Mouse (Mus musculus) cerebellum, postnatal 36 days (tissue): Measurements from ENCODE around the gene Efcab12.

Source experiments
- DNase-seq, 2 experiments: peaks; one replicate each; pipeline ENCODE4 v3.0.0; 2021 to 2022; ENCODE audit warnings: mixed read lengths in 2 of 2

Efcab12 gene

DNA sequence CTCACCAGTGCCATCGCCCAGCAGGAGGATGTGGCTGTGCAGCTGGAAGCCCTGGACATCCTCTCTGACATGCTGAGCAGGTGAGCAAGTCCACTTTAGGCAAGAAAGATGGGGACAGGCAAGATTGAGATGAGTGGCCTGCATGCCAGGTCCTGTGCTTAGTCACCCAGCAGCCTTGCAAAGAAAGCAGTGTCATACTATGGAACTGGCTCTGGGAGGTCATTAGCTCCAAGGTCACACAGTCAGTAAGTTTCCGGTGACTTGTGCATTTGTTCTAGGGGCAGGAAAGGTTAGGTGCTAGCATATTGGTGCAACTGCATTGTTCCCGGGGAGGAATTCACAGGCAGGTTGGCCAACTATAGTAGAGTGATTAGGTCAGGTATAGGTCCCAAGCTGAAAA is 55.4 kb downstream of the Efcab12 start:
- no peak for DNase-seq

DNA sequence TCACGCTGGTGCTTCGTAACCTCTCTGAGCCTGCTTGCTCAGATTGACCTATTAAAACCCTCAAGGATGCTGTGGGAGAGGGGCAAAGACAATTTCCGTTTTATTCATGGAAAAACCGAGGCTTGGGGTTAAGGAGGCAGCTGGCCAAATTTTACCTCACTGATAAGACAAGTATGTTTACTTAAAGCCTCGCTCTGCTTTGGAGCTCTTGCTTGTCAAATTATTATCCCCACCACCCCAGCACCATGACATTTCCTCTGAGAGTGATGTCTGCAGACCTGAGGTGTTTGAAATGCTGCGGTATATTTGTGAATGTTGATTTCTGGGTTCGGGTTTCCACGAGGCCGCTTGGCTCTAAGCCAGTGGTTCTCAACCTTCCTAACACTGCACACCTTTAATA is 61.8 kb downstream of the Efcab12 start:
- DNase-seq = peak in 1 of 2 experiments; percentile 27

DNA sequence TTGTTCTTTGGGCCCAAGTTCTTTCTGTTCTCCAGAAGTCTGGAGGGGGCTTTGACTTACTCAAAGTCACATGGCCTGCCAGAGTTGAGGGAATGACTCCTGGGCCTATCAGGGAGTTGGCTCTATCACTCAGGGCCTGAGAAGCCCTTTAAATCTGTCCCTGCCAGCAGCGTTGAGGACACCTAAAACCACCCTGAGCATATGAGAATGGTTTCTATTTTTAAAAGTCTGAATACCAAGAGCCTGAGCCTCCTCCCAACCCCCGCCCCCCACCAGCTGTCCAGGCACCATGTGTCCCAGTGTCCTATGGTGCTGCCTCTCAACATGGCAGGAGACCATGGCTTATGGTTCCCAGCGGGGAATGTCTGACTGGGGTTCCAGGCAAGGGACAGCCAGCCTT is 62.4 kb downstream of the Efcab12 start:
- DNase-seq = peak; percentile 66 to 72

DNA sequence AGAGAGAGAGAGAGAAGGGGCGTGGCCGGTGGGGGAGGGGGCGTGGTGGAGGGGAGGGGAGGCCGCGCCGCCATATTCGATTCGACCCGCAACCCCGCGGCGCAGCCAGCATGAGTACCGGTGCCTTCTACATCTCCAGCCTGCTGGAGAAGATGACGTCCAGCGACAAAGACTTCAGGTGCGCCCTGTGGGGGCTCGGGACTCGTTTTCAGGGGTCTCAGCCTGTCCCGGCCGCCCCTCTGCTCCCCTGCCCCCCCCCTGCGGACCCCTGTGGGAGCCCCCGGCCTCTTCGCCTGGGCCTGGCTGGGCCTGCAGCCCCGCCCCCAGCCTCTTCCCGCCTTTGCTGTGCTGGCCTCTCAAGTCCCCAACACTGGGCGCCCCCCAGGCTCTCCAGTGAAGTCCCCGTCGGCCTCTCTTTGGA is 63.7 kb downstream of the Efcab12 start, which contains the start of gene Cand2:
Cand2 (plus strand) TSS at position 38 of the 421 bp plus-strand sequence.
- DNase-seq = peak; percentile 38 to 50

DNA sequence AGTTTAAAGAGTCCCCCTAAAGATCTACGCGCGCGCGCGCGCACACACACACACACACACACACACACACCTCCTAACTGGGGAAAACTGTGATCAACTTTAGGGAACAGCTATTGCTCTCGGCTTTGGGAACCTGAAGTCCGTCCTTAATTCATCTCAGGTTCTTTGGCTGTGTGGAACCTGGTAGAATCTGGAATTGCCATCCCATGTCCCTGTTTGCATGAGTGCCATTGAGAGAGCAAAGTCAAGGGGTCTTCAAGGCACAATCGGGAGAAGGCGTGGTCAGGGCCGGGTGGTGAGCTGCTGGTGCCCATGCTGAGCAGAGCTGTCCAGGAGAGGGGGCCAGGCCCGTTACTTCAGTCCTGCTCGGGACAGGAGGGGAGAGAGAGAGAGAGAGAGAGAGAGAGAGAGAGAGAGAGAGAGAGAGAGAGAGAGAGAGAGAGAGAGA is 64.2 kb downstream of the Efcab12 start:
- peak; percentile 17 to 21 for DNase-seq

DNA sequence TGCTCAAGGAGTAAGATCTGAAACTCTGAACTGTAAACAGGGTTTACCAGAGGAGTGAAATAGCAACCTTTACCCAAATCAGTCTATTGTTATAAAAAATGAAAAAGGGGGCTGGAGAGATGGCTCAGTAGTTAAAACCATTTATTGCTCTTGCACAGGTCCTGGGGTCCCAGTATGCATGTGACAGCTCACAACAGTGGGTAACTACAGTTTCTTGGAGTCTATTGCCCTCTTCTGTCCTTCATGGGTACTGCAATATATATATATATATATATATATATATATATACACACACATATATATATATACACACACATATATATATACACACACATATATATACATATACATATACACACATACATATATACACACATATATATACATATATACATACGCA is 65.6 kb downstream of the Efcab12 start:
- DNase-seq = no peak

DNA sequence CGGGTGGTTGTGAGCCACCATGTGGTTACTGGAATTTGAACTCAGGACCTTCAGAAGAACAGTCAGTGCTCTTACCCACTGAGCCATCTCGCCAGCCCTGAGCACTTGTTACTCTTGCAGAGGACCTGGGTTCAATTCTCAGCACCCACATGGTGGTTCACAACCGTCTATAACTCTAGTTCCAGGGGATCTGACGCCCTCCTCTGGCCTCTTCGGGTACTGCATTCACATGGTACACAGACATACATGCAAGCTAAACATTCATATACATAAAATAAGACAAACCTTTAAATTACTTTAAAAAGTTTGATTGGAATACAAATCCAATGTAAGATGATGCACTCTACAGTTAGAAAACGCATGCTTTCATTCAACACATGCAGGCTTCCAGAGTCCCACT is 66.0 kb downstream of the Efcab12 start:
- DNase-seq = no peak

DNA sequence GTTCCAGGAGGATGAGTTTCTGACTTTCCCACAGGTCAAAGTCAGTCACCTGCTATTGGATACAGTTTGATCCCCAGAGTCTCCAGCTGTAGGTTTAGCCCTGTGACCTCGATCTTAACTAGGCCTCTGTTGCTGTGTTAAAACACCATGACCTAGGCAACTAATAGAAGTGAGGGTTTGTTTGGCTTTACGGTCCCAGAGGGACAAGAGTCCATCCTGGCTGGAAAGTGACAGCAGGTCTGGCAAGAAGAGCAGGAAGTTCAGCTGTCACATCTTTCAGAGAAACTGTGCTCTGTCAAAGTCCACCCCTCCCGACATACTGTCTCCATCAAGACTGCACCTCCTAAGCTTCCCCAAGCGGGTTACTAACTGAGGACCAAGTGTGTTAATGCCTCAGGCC is 67.4 kb downstream of the Efcab12 start:
- no peak for DNase-seq

DNA sequence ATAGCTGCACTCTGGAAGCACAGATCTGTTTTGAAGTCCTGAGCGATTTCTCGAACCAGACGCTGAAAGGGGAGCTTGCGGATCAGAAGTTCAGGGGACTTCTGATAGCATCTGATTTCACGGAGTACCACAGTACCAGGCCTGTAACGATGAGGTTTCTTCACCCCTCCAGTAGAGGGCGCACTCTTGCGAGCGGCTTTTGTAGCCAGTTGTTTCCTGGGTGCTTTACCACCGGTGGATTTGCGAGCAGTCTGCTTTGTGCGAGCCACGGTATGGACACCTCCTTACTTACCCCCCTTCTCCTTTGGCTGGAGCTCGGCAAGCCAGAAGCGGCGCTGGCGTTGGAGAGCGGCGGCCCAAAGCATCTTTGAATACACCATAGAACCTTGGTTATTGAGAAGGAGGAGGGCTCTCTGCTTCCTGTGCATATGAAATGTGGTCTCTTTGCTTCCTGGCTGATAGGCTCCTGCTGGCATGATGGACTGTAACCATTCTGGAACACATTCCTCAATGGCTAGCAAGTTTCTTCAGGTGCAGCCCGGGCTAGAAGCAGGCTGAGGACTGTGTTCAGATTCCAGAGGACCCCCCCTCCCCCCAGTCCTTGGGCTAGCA is 68.0 kb downstream of the Efcab12 start:
- DNase-seq = no peak

DNA sequence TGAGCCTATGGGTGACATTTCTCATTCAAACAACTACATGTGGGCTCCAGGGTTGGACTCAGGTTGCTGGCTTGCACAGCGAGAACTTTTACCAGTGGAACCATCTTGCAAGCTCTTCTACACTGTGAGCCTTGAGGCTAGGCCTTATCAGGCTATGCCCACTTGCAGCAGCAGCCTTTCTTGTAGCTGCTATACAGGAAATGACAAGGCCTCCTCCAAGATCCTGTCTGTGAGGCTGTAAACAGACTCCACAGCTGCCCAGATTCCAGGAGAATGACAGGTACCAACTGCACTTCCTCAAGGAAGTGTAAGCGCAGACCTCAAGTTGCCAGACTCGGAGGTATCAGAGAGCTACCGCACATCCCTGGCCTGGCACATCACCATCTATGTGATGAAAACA is 70.0 kb downstream of the Efcab12 start:
- DNase-seq = no peak

DNA sequence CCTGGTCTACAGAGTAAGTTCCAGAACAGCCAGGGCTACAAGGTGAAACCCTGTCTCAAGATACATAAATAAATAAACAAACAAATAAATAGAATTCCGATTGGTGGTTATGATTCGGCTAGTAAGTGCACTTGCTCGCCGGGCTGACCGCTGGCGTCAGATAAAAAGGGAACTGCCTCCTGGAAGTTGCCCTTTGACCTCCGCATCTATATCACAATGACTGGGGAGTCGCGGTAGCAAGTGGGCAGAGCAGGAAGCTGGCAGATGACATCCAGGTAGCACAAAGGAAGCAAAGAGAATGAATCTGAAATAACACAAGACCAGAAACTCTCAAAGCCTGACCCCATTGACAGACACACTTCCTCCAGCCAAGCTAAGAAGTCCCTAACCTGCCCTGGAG is 70.9 kb downstream of the Efcab12 start:
- DNase-seq = no peak

DNA sequence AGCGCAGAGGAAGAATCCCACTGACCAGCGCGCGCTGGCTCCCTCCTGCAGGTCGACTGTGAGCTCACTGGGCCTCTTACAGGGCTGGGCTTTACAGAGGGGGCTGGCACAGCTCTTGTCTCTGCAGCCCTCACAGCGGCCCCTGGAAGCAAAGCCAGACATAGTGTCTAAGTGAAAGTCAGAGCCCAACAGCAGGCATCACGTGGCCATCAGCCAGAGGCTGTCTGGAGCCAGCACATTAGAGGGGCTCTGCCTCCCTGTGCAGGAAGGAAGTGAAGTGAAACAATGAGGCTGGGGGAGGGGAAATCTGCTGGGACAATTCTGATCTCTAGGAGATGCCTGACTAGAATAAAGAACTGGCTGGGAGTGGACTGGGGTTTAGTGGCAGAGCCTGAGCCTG is 74.0 kb downstream of the Efcab12 start:
- no peak for DNase-seq

DNA sequence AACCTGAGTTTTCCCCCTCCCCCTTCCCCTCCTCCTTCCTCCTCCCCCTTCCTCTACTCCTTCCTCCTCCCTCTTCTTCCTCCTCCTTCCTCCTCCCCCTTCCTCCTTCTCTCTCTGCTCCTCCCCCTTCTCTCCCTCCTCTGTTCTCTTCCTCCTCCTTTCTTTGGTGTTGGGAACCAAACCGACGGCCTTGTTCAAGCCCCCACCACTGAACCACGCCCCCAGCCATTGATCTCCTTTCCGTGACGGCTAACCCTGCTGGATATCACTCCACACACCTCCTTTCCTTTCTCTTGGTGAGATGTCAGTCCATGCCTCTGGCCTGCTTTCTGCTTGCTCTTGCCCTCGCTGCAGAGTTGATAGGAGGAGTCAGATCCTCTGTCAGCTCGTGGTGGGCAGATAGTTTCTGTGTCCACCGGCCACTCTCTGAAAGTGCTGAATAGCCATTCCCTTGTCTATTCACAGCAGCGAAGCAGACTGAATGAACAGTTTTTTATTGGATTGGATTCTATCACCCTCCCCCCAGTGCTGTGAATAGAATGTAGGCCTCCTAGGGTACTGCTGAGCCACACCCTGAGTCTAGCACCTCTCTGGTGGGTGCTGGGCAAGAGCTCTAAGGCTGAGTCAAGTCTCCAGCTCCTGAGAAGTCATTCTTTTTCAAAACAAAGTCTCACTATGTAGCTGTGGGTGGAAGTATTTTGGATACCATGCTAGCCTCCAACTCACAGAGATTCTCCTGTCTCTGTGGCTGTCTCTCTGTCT is 76.0 kb downstream of the Efcab12 start, which contains the start of gene Tmem40:
Tmem40 (minus strand) TSS at position 416 of the 762 bp plus-strand sequence.
- no peak for DNase-seq

DNA sequence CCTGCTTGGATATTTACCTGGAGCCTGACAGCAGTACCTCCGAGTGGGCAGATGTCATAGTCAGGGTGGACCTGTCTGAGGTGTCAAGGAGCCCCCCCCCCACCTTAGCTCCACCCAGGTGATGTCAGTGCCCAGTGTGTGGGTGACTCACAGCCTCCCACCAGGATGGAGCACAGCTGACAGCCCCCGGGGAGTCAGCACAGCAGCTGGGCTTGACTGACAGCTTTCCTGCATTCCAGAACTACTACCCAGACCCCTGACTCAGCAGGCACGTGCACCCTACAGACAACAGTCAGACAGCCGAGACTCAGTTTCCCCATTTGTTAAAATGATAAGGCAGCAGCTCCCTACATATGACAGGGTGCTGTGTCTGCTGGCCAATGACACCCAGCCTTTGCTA is 77.2 kb downstream of the Efcab12 start:
- DNase-seq = no peak
